Mouse (Mus musculus): ENCODE data around the gene Atp6v0d1.

- TF ChIP-seq CTCF (IDR thresholded peaks at IDR 0.05; ENCODE audit: insufficient read depth, low read depth, low read length) (no peak), POLR2A (IDR thresholded peaks at IDR 0.05; ENCODE audit: insufficient read depth, low read depth, low read length) (no peak)
Measured at GRCm38 (mm10) chr8:105489281-105489680, 76.6 kb downstream of the Atp6v0d1 start.

Data from olfactory bulb, adult 2 months (tissue).